Mouse (Mus musculus): ENCODE data around the gene Amdhd2.

GRCm38 (mm10) chr17:24211631-24212440 is 48.3 kb upstream of the Amdhd2 start:
- no peak for TF ChIP-seq SRF (IDR thresholded peaks at IDR 0.05; ENCODE audit: control insufficient read depth, insufficient read length, low read depth)
- no peak for TF ChIP-seq MAX (IDR thresholded peaks at IDR 0.05; ENCODE audit: low read depth)
- TF ChIP-seq POLR2A (IDR thresholded peaks at IDR 0.05; ENCODE audit: insufficient read length, low read depth) = no peak
- TF ChIP-seq E2F4 (IDR thresholded peaks at IDR 0.05; ENCODE audit: insufficient read depth) = no peak
- no peak for TF ChIP-seq TCF3 (IDR thresholded peaks at IDR 0.05; ENCODE audit: insufficient read length, low read depth)
- TF ChIP-seq REST (IDR thresholded peaks at IDR 0.05; ENCODE audit: insufficient read depth, insufficient read length) = no peak
- TF ChIP-seq TCF12 (IDR thresholded peaks at IDR 0.05; ENCODE audit: insufficient read depth, poor library complexity, severe bottlenecking) = no peak
- TF ChIP-seq MYOD1 (IDR thresholded peaks at IDR 0.05; ENCODE audit: control insufficient read depth in 1 of 3, insufficient read length in 2 of 3, low read depth in 2 of 3) = no peak
- no peak for TF ChIP-seq CEBPB (IDR thresholded peaks at IDR 0.05; ENCODE audit: insufficient read depth, poor library complexity, severe bottlenecking)
- TF ChIP-seq POLR2AphosphoS2 (IDR thresholded peaks at IDR 0.05; ENCODE audit: insufficient read length, low read depth) = no peak
